Mouse (Mus musculus) kidney, postnatal 4 days (tissue): ENCODE measurements around the gene Ttc21a.
"Not testable (repeated sequence)": the region's sequence is repeated elsewhere in the genome, so short reads cannot be mapped to it uniquely, and the experiment has no call there.

ENCODE experiments used
- DNase-seq, 2 experiments: peaks; one replicate each; pipeline ENCODE4 v3.0.0; 2021; ENCODE audit warnings: mixed read lengths in 2 of 2

The Ttc21a gene

DNA sequence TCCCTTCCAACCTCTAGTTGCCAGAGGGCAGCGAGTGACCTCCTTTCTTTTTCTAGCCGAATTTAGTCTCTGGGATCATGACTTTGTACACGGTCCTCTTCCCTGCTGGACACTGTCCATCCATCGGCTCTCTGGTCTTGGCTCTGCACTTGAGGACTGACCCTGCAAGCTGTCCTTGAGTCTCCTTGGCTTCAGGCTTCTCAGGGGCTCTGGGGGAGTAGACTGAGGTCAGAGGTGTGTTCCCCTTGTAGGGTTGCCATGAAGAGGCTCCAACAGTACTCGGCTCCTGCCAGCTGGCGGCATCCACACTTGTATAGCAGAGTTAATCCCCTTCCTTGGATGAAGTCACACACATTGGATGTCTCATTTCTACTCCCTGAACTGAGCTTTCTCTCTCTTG, 62.2 kb downstream of the Ttc21a start:
- DNase-seq = no peak

DNA sequence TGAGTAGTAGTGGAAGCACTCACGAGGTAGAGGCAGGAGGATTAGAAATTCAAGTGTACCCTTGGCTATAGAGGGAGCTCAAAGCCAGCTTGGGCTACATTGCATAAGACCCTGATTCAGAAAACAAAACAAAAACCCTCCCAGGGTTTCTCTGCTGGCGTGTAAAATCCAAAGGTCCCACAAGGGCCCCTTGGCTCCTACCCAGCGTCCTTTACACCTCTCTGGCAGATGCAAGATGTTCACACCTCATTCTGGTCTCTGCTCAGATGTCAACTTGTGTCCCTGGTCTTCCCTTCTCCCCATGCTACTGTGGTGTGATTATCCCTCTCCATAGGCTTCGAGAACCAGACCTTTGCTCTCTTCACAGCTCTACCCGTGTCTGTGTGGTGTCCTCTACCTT, 63.4 kb downstream of the Ttc21a start:
- DNase-seq = no peak

DNA sequence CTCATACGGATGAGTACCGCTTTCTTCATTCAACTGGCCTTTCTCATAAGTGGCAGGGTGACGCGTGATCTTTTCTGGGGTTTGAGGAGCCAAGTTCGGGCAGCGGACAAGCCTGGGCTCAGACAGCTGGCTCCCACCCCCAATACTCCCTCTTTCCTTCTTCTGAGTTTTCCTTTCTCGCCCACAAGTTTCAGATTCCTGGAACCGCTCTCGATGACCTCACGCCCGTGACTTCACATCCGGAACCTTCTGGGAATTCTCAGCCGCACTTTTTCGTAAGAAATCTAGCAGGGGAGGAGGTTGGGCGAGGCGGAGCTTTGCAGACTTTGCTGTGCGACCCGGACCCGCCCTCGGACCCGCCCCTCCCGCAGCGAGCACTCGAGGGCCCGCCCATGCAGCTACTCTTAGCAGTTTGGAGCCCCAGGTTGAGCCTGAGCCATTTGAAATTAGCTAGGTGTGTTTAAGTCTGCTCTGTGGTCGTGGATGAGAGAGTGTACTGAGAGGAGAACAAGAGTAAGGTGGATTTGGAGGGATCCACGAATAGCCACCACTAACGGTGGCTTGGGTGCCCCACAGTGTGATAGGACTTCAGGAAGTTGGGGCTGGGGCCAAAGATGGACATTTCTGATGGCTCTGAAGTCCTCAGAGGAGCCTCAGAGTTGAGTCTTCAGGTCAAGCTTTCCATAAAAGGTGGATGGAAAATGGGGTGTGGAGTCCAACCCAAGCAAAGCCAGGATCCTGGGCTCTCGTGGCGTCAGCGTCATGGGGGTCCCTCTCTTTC, 64.7 kb downstream of the Ttc21a start:
- DNase-seq = peak; percentile 91 to 94

DNA sequence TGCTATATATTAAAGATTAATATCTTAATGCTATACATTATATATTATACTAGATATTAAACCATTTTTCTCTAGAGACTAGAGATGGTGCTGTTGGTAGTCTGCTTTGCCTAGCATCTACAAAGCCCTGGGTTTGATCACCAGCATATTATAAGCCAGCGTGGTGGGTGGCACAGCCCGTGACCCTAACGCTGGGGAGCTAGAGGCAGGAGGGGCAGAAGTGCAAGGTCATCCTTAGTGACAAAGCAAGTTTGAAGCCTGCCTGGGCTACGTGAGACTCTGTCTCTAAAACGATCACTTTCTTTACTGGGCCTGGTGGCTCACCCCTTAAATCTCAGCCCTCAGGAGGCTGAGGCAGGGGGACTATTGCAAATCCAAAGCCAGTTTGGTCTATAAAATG, 65.5 kb downstream of the Ttc21a start:
- DNase-seq = no peak

DNA sequence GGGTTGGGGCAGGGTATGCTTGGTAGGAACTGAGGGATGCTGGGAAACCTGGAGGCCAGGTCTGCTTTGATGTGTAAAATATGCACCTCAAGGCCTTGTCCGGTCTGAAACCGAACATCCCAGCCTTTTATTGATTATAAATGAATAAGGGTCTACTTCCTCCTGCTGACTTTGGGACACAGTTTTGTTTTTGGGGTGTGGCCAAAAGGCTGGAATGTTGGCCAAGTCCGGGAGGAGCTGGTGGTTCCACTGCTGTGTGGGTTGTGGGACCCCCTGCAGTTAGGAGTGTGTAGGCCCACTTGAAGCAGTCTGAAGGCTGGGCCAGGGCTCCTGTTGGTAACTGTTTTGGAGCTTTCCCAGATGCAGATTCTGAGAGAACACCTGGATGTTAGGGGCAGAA, 68.5 kb downstream of the Ttc21a start:
- DNase-seq = peak in 1 of 2 experiments; percentile 31

DNA sequence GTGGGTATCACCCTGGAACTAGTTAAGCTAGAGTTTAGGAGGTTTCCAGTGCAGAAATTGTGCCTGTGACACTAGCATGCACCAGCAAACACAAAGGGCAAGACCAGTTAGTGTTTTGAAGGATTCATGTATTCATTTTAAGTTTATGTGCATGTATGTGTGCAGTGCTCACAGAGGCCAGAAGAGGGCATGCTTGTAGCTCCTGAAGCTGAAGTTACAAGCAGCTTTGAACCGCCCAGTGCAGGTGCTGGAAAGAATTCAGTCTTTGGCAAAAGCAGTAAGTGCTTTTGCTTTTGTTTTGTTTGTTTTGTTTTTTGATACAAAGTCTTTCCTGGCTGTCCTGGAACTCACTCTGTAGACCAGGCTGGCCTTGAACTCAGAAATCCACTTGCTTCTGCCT, 70.4 kb downstream of the Ttc21a start:
- DNase-seq = no peak

DNA sequence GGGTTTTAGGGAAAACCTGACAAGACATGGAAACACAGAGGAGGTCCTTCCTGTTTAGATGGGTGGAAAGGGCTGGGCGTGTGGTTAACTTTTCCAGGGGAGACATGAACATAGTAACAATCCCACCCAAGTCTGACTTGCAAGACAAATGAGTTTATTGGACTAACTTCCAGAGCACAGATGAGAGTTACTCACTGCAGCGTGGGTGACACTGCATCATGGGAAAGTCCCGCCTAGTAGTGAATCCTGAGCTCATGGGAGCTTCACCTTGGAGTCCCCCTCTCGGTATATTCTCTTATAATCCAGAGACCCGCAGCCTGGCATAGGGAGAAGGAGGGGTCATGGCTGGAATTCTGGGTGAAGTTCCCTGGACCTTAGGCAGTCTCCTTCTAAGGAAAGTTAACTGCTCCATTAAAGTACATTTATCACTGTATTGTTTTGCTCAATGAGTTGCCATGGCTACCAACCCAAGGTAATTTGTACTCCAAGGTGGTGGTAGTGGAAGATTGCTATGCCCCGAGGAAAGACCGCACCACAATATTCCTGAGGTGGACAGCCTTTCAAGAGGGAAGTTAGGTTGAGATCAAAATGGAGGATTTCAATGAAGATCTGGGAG, 71.9 kb downstream of the Ttc21a start:
- DNase-seq = no peak

DNA sequence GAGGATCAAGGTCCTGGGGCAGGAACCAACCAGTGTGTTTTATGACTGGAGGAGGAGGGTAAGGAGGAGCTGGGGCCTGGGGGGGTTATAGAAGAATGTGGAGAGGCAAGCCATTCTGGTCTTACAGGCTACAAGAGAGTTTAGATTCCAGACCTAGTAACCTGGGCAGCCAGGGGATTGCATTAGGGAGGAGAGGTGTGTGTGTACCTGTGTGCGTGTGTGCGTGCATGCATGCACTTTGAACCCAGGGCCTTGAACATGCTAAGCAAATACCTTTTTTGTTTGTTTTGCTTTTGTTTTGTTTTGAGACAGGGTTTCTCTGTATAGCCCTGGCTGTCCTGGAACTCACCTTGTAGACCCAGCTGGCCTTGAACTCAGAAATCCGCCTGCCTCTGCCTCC, 72.5 kb downstream of the Ttc21a start:
- DNase-seq = no peak

DNA sequence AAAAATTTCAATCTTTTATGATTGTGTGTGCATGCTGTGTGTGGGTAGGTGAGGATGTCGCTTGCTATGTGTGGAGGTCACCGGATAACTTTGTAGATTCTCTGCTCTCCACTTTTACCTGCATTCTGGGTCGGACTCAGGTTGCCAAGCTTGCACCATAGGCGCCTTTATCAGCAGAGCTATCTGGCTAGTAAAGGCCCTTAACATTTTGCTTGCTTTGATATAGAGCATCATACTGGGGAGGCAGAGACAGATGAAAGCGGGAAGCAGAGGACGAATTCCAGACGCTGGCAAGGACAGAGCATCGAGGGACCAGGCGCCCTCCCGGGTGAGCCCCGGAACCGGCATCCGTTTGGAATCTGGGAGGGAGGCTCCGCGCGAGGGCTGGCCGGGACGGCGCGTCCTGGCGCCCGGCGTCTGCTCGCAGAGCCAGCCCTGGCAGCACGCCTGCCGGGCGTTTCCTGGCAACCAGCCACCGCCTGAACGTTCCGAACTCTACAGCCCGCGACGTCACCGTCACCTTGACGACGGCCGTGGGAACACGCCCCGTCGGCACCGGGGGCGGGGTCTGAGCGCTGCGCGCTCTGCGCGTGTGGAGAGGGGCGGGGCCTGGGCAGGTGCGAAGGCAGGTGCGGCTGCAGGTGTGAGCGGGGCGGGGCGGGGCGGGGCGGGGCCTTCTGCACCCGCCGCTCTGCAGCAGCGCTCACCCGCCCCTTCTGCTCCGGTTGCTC, 73.5 kb downstream of the Ttc21a start:
- peak; percentile 98 for DNase-seq

DNA sequence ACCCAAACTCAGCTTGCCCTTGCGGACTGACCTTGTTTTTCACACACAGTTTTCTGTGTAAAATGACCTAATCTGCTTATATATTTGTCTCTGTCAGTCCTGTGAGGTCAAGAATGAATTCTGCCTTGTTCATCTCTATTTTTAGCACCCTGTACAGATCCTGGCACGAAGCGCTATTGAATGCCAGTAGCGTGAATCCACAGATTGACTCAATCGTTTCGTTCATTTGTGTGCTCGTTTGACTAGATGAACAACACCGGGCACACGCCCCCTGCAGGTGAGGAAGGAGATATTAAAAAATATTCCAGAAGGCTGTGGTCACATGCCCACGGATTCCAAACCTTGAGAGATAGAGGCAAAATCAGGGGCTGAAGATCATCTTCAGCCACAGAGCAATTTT, 74.1 kb downstream of the Ttc21a start:
- peak; percentile 69 to 84 for DNase-seq

DNA sequence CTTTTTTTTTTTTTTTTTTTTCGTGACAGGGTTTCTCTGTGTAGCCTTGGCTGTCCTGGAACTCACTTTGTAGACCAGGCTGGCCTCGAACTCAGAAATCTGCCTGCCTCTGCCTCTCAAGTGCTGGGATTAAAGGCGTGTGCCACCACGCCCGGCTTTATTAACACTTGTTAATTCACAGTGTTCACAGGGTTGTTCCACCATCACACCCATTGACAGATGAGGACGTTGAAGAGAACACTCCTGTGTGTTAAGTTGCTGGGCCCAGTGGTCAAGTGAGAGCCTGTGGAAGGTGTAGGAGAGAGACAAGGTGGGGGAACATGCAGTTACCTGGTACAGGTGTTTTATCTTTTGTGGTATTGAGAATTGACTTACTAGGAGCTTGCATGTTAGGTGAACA, 74.8 kb downstream of the Ttc21a start:
- DNase-seq = not testable (repeated sequence)

DNA sequence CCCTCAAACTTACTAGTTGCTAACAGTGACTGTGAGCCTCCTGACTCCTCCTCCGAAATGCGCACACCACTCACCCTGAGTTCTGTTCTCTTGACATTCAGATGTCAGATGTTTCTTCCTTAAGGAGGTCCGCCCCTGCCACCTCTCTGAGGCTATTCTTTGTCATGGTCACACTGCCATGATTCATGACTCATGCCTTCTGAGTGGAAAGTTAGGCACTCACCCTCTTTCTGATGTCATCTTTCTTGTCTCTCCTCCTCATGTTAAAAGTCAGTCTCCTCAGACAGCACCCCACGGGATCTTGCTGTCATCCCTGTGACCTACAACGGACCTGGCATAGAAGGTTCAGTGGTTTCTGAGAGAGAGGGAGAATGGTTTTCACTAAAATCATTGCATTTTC, 75.4 kb downstream of the Ttc21a start:
- no peak for DNase-seq

DNA sequence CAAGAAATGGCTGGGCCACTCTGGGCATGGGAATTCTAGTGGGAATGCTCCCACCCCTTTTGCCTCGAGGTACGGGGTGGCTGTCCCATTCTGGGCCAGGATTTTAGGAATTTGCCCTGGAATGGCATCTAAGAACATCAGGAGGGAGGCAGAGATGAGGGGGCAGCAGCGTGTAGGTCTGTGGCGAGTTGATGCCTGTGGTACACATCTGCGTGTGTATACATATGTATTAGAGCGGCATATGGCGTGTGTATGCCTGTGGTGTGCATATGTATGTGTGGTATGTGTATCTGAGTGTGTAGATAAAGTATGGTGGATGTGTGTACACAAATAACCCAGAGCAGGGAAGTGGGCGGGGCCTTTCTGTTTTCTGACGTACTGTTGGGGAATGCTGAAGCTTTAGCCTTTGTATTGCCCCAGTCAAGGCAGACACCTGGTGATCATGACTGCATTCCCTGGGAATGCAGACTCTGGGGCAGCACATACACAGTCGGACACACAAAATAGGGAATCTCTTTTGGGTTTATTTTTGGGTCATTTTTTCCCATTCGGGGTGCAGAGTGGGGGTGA, 75.9 kb downstream of the Ttc21a start:
- no peak for DNase-seq

DNA sequence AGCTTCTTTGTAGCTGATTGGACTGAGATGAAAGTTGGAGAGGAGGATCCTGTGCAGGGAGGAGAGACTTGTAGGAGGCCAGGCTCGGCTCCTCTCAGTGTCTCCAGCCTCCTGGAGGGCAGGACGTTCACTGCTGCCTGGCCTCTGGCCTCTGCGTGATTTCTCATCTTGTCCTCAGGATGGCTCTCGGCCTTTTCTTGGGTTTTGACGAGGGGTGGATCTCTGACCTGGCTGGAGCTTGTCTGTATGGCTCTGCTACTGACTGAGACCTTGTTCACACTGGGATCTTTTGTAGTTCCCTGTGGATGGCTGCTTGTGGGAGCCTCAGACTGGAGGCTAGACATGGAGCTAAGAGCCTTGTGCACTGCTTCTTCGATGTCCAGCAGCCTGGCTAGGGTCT, 77.4 kb downstream of the Ttc21a start:
- DNase-seq = no peak

DNA sequence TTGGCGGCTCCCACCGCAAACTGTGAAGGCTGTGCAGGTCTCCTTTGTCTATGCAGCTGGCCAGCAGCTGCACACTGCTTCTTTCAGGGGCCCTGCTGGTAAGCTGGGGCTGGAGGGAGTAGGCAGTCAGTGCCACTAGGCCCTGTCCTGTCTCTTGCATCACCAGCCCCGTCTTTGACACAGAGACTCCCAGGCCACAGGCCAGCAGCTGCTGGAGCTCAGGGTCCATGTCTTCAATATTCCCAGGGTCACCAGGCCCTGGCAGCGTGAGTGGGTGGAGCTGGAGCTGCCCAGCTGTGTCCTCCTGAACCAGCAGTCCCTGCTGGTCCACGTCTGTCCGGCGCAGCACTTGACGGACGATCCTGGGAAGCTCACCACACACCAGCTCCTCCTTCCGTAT, 79.5 kb downstream of the Ttc21a start:
- DNase-seq = peak; percentile 24 to 48
